Mouse (Mus musculus): Measurements from ENCODE around the gene Ankra2. TPM values are rescaled to one million over a fixed set of nuclear protein-coding genes. Genes with fewer than 3 reads are reported as not detected.

The Ankra2 gene
- polyA plus RNA-seq, 1 experiment: 7.5 TPM

- WGBS: 75% methylated on average over 5 of the region's 5 CpGs
- DNase-seq (ENCODE audit: low read depth in 1 of 2, low spot score in 2 of 2): no peak
- no peaks in the 10 kb centered on the region for H3K4me1 ChIP-seq (ENCODE audit: control insufficient read depth, insufficient read depth, insufficient read length)
Observed at GRCm38 (mm10) chr13:98306393-98306792, 43.5 kb downstream of the Ankra2 start.

GRCm38 (mm10) chr13:98306852-98307475 lies 44.1 kb downstream of the Ankra2 start:
- WGBS: 85% methylated on average over 14 of the region's 14 CpGs
- no peak for DNase-seq (ENCODE audit: low read depth in 1 of 2, low spot score in 2 of 2)
- no peaks in the 10 kb centered on the region for H3K27me3 ChIP-seq (ENCODE audit: control insufficient read depth, insufficient read depth, low read length)
- H3K4me3 ChIP-seq (ENCODE audit: extremely low read depth, insufficient read depth, insufficient read length): no peak overlapping the region
- H3K36me3 ChIP-seq (ENCODE audit: control insufficient read depth, insufficient read depth, low read length): peaks cover 22% of the 10 kb centered on the region; the same call in 1 of the 2 replicates
- no peaks in the 10 kb centered on the region for H3K4me1 ChIP-seq (ENCODE audit: control insufficient read depth, insufficient read depth, insufficient read length)
- H3K27ac ChIP-seq (ENCODE audit: insufficient read depth, low read length): no peak overlapping the region
- TF ChIP-seq POLR2A (IDR thresholded peaks at IDR 0.05; ENCODE audit: low read depth, low read length) (no peak), CTCF (IDR thresholded peaks at IDR 0.05; ENCODE audit: extremely low read depth, insufficient read depth, insufficient read length, insufficient replicate concordance) (no peak)

More at GRCm38 (mm10) chr13:98306393-98306792, 43.5 kb downstream of the Ankra2 start:
- Histone ChIP-seq H3K4me3 (ENCODE audit: extremely low read depth, insufficient read depth, insufficient read length) (no peak overlapping the region), H3K27me3 (ENCODE audit: control insufficient read depth, insufficient read depth, low read length) (no peaks in the 10 kb centered on the region), H3K27ac (ENCODE audit: insufficient read depth, low read length) (no peak overlapping the region), H3K36me3 (ENCODE audit: control insufficient read depth, insufficient read depth, low read length) (peaks cover 19% of the 10 kb centered on the region; the same call in 1 of the 2 replicates)
- TF ChIP-seq POLR2A (IDR thresholded peaks at IDR 0.05; ENCODE audit: low read depth, low read length): no peak
- no peak for TF ChIP-seq CTCF (IDR thresholded peaks at IDR 0.05; ENCODE audit: extremely low read depth, insufficient read depth, insufficient read length, insufficient replicate concordance)

- H3K4me1 ChIP-seq (ENCODE audit: control insufficient read depth, insufficient read depth, insufficient read length): no peaks in the 10 kb centered on the region
- H3K4me3 ChIP-seq (ENCODE audit: extremely low read depth, insufficient read depth, insufficient read length): no peak overlapping the region
- TF ChIP-seq CTCF (IDR thresholded peaks at IDR 0.05; ENCODE audit: extremely low read depth, insufficient read depth, insufficient read length, insufficient replicate concordance) (no peak), POLR2A (IDR thresholded peaks at IDR 0.05; ENCODE audit: low read depth, low read length) (no peak)
- H3K27me3 ChIP-seq (ENCODE audit: control insufficient read depth, insufficient read depth, low read length): no peaks in the 10 kb centered on the region
- H3K36me3 ChIP-seq (ENCODE audit: control insufficient read depth, insufficient read depth, low read length): peaks cover 26% of the 10 kb centered on the region
- WGBS: 92% methylated on average over 5 of the region's 5 CpGs
- no peak for DNase-seq (ENCODE audit: low read depth in 1 of 2, low spot score in 2 of 2)
- no peak overlapping the region for H3K27ac ChIP-seq (ENCODE audit: insufficient read depth, low read length)
Observed at GRCm38 (mm10) chr13:98308004-98308403, 45.1 kb downstream of the Ankra2 start.

GRCm38 (mm10) chr13:98308724-98309123 lies 45.9 kb downstream of the Ankra2 start:
- H3K36me3 ChIP-seq (ENCODE audit: control insufficient read depth, insufficient read depth, low read length): peaks cover 28% of the 10 kb centered on the region
- no peak overlapping the region for H3K27ac ChIP-seq (ENCODE audit: insufficient read depth, low read length)
- DNase-seq (ENCODE audit: low read depth in 1 of 2, low spot score in 2 of 2): no peak
- H3K4me3 ChIP-seq (ENCODE audit: extremely low read depth, insufficient read depth, insufficient read length): no peak overlapping the region
- 90% methylated on average over 4 of the region's 4 CpGs for WGBS
- H3K27me3 ChIP-seq (ENCODE audit: control insufficient read depth, insufficient read depth, low read length): no peaks in the 10 kb centered on the region
- TF ChIP-seq POLR2A (IDR thresholded peaks at IDR 0.05; ENCODE audit: low read depth, low read length): no peak
- TF ChIP-seq CTCF (IDR thresholded peaks at IDR 0.05; ENCODE audit: extremely low read depth, insufficient read depth, insufficient read length, insufficient replicate concordance): no peak
- no peaks in the 10 kb centered on the region for H3K4me1 ChIP-seq (ENCODE audit: control insufficient read depth, insufficient read depth, insufficient read length)

GRCm38 (mm10) chr13:98311597-98311996 lies 48.7 kb downstream of the Ankra2 start:
- H3K36me3 ChIP-seq (ENCODE audit: control insufficient read depth, insufficient read depth, low read length): peaks cover 31% of the 10 kb centered on the region
- WGBS: 97% methylated on average over 5 of the region's 5 CpGs
- no peak for DNase-seq (ENCODE audit: low read depth in 1 of 2, low spot score in 2 of 2)
- peaks cover 2% of the 10 kb centered on the region; the same call in 1 of the 2 replicates for H3K4me1 ChIP-seq (ENCODE audit: control insufficient read depth, insufficient read depth, insufficient read length)
- no peak overlapping the region for H3K27ac ChIP-seq (ENCODE audit: insufficient read depth, low read length)
- no peak for TF ChIP-seq POLR2A (IDR thresholded peaks at IDR 0.05; ENCODE audit: low read depth, low read length)
- no peak for TF ChIP-seq CTCF (IDR thresholded peaks at IDR 0.05; ENCODE audit: extremely low read depth, insufficient read depth, insufficient read length, insufficient replicate concordance)
- no peaks in the 10 kb centered on the region for H3K27me3 ChIP-seq (ENCODE audit: control insufficient read depth, insufficient read depth, low read length)
- H3K4me3 ChIP-seq (ENCODE audit: extremely low read depth, insufficient read depth, insufficient read length): no peak overlapping the region

GRCm38 (mm10) chr13:98313631-98314030 lies 50.8 kb downstream of the Ankra2 start:
- Histone ChIP-seq H3K36me3 (ENCODE audit: control insufficient read depth, insufficient read depth, low read length) (peaks cover 27% of the 10 kb centered on the region), H3K27me3 (ENCODE audit: control insufficient read depth, insufficient read depth, low read length) (no peaks in the 10 kb centered on the region), H3K4me3 (ENCODE audit: extremely low read depth, insufficient read depth, insufficient read length) (no peak overlapping the region), H3K27ac (ENCODE audit: insufficient read depth, low read length) (no peak overlapping the region), H3K4me1 (ENCODE audit: control insufficient read depth, insufficient read depth, insufficient read length) (peaks cover 2% of the 10 kb centered on the region; the same call in 1 of the 2 replicates)
- TF ChIP-seq CTCF (IDR thresholded peaks at IDR 0.05; ENCODE audit: extremely low read depth, insufficient read depth, insufficient read length, insufficient replicate concordance): no peak
- no peak for TF ChIP-seq POLR2A (IDR thresholded peaks at IDR 0.05; ENCODE audit: low read depth, low read length)
- 80% methylated on average over 7 of the region's 7 CpGs for WGBS
- no peak for DNase-seq (ENCODE audit: low read depth in 1 of 2, low spot score in 2 of 2)

GRCm38 (mm10) chr13:98315124-98315523 lies 52.2 kb downstream of the Ankra2 start:
- Histone ChIP-seq H3K27ac (ENCODE audit: insufficient read depth, low read length) (no peak overlapping the region), H3K4me3 (ENCODE audit: extremely low read depth, insufficient read depth, insufficient read length) (no peak overlapping the region), H3K36me3 (ENCODE audit: control insufficient read depth, insufficient read depth, low read length) (peaks cover 23% of the 10 kb centered on the region), H3K27me3 (ENCODE audit: control insufficient read depth, insufficient read depth, low read length) (no peaks in the 10 kb centered on the region), H3K4me1 (ENCODE audit: control insufficient read depth, insufficient read depth, insufficient read length) (peaks cover 2% of the 10 kb centered on the region; the same call in 1 of the 2 replicates)
- TF ChIP-seq CTCF (IDR thresholded peaks at IDR 0.05; ENCODE audit: extremely low read depth, insufficient read depth, insufficient read length, insufficient replicate concordance) (no peak), POLR2A (IDR thresholded peaks at IDR 0.05; ENCODE audit: low read depth, low read length) (no peak)
- 79% methylated on average over 4 of the region's 4 CpGs for WGBS
- DNase-seq (ENCODE audit: low read depth in 1 of 2, low spot score in 2 of 2): no peak
